Mouse (Mus musculus): Measurements from ENCODE around the gene Foxr1.

- no peak for TF ChIP-seq GATA1 (IDR thresholded peaks at IDR 0.05; ENCODE audit: low read length)
- no peak for TF ChIP-seq TAL1 (IDR thresholded peaks at IDR 0.05; ENCODE audit: low read length)
Observed at GRCm38 (mm10) chr9:44479628-44480428, 38.9 kb upstream of the Foxr1 start.

Measured in erythroblast, embryonic 14.5 days (primary cell).